7 mouse cellular contexts compared by ENCODE assay signal in the genomic region with DNA sequence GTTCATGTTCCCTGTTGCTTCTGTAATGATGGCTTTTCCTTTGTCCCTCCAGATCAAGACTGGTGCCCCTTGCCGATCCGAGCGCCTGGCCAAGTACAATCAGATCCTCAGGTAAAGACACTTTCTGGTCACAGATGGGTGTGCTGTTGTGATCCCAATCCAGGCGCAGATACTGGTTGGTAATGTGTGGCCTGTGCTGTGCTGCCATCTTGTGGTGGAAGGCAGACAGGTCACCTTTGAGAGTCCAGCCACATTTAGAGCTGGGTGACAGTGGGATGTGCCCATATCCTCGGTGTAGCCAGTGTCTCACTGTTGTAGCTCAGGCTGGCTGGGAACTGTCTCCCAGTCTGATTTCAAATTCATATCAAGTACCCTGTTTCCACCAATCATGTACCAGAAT. TPM values are rescaled to one million over a fixed set of nuclear protein-coding genes. Genes with fewer than 3 reads are reported as not detected.
A peak's percentile ranks its signal among the peaks of the same experiment; 100 is the strongest.
DNase-seq lines count a peak whose midpoint lies in the region; ATAC-seq and TF ChIP-seq lines count a peak whose summit lies in the region.

No protein-coding gene starts in this region.

- no peak overlapping the region for H3K4me2 ChIP-seq in embryonic facial prominence, embryonic 11.5 days (ENCODE audit: low read depth, low read length)

- H3K27ac ChIP-seq in ES-E14 (ENCODE audit: insufficient read depth, low read depth, low read length, poor library complexity, severe bottlenecking): no peak overlapping the region
- no peak overlapping the region for H3K27ac ChIP-seq in embryonic facial prominence, embryonic 11.5 days (replicated peaks; ENCODE audit: low read depth, low read length)
- no peak overlapping the region for H3K27ac ChIP-seq in hindbrain, embryonic 10.5 days

- H3K4me1 ChIP-seq in ES-E14 (ENCODE audit: control insufficient read depth in 2 of 2, insufficient read depth in 2 of 2, low read length in 2 of 2, poor library complexity in 1 of 2): peaks cover 2 to 7% of the 10 kb centered on the region in 2 experiments; a peak in 1 of 4 replicates
- no peaks in the 10 kb centered on the region for H3K4me1 ChIP-seq in embryonic facial prominence, embryonic 11.5 days (ENCODE audit: control insufficient read depth, insufficient read depth, low read length)
- peaks cover 12% of the 10 kb centered on the region for H3K4me1 ChIP-seq in hindbrain, embryonic 10.5 days (replicated peaks)

- in situ Hi-C loops in ES-E14 (cut with MboI; ENCODE audit: low sequenced_read_pairs in 2 of 2, unreplicated experiment in 2 of 2): no loop called here

- ATAC-seq in embryonic facial prominence, embryonic 11.5 days (replicated peaks; ENCODE audit: insufficient number of reproducible peaks, low FRiP score, low TSS enrichment, low read depth): no peak

- no peaks in the 10 kb centered on the region for H3K9me3 ChIP-seq in ES-E14 (ENCODE audit: control insufficient read depth, insufficient read depth, low read depth, low read length)
- no peaks in the 10 kb centered on the region for H3K9me3 ChIP-seq in embryonic facial prominence, embryonic 11.5 days (replicated peaks; ENCODE audit: control insufficient read depth, low read length)
- H3K9me3 ChIP-seq in hindbrain, embryonic 10.5 days: no peaks in the 10 kb centered on the region

- no peak overlapping the region for H3K4me3 ChIP-seq in ES-E14 (ENCODE audit: insufficient read depth in 1 of 2, low read depth in 1 of 2, low read length in 2 of 2, poor library complexity in 1 of 2, severe bottlenecking in 1 of 2)
- H3K4me3 ChIP-seq in embryonic facial prominence, embryonic 11.5 days (ENCODE audit: low read depth, low read length): no peak overlapping the region
- no peak overlapping the region for H3K4me3 ChIP-seq in hindbrain, embryonic 10.5 days

- DNase-seq in ES-E14 (ENCODE audit: low read depth, low spot score): no peak
- DNase-seq in adrenal gland, adult 2 months: peak; percentile 72
- DNase-seq in embryonic facial prominence, embryonic 11.5 days (ENCODE audit: low spot score): peak; percentile 73
- peak; percentile 70 for DNase-seq in hindbrain, embryonic 10.5 days (ENCODE audit: low spot score)
- DNase-seq in layer of hippocampus, postnatal 25 days (ENCODE audit: extremely low spot score in 1 of 2, low spot score in 1 of 2): peak; percentile 47 to 72
- DNase-seq in lung, postnatal 4 days: peak; percentile 63 to 78
- peak; percentile 69 for DNase-seq in right cerebral cortex, postnatal 14 days

- WGBS in embryonic facial prominence, embryonic 11.5 days: 67% methylated on average over 5 of the region's 5 CpGs
- 76% methylated on average over 5 of the region's 5 CpGs for WGBS in hindbrain, embryonic 10.5 days

- H3K36me3 ChIP-seq in ES-E14 (ENCODE audit: control insufficient read depth, insufficient read depth, low read length, poor library complexity, severe bottlenecking): peaks cover 58% of the 10 kb centered on the region
- H3K36me3 ChIP-seq in embryonic facial prominence, embryonic 11.5 days (replicated peaks; ENCODE audit: control insufficient read depth, insufficient read depth, low read depth, low read length): peaks cover 26% of the 10 kb centered on the region
- H3K36me3 ChIP-seq in hindbrain, embryonic 10.5 days: peaks cover 98% of the 10 kb centered on the region

- no peaks in the 10 kb centered on the region for H3K27me3 ChIP-seq in embryonic facial prominence, embryonic 11.5 days (ENCODE audit: control insufficient read depth, insufficient read depth, low read length)
- H3K27me3 ChIP-seq in hindbrain, embryonic 10.5 days (ENCODE audit: insufficient read depth, poor library complexity, severe bottlenecking): no peaks in the 10 kb centered on the region

- no peak overlapping the region for H3K9ac ChIP-seq in ES-E14 (ENCODE audit: insufficient read depth, low read depth, low read length, poor library complexity, severe bottlenecking)
- no peak overlapping the region for H3K9ac ChIP-seq in embryonic facial prominence, embryonic 11.5 days (replicated peaks; ENCODE audit: low read length)

TF ChIP-seq in ES-E14, 5 proteins besides CTCF, POLR2A, EP300 and RAD21:
- TF ChIP-seq ZC3H11A (IDR thresholded peaks at IDR 0.05; ENCODE audit: borderline replicate concordance, low read depth, low read length) (peak; percentile 58; the same call in 1 of the 2 replicates), MAFK (IDR thresholded peaks at IDR 0.05; ENCODE audit: insufficient read depth, low read depth, low read length) (no peak)

RNA-seq across cellular contexts. Expression of a gene that starts 11.5 kb away (rescaled TPM):
- 824 and 994 TPM in 2 replicates for total RNA-seq in ES-E14 (2012; rRNA removed)
- total RNA-seq in adrenal gland, adult 2 months (2021): 100 to 1,000 TPM; 381 to 501 TPM
- polyA plus RNA-seq in adrenal gland, adult 2 months (2012; rRNA removed): 425 and 428 TPM in 2 replicates
- polyA plus RNA-seq in embryonic facial prominence, embryonic 11.5 days (2014; fragmentation: Nextera tagmentation; extraction: Ambion mirVana): 1,873 and 2,043 TPM in 2 replicates
- polyA plus RNA-seq in hindbrain, embryonic 10.5 days (2016; fragmentation: Nextera tagmentation; extraction: Ambion mirVana): 2,517 and 3,327 TPM in 2 replicates
- 100 to 1,000 TPM; 401 to 447 TPM for total RNA-seq in layer of hippocampus, postnatal 25 days (2021)

RNA-seq across cellular contexts. Expression of a gene that starts 33.4 kb away (rescaled TPM):
- total RNA-seq in ES-E14 (2012; rRNA removed): 21.7 and 24.8 TPM in 2 replicates
- total RNA-seq in adrenal gland, adult 2 months (2021): 100 to 1,000 TPM; 104 to 105 TPM
- polyA plus RNA-seq in adrenal gland, adult 2 months (2012; rRNA removed): 81.0 and 112 TPM in 2 replicates
- 22.9 and 28.7 TPM in 2 replicates for polyA plus RNA-seq in embryonic facial prominence, embryonic 11.5 days (2014; fragmentation: Nextera tagmentation; extraction: Ambion mirVana)
- 29.4 and 40.4 TPM in 2 replicates for polyA plus RNA-seq in hindbrain, embryonic 10.5 days (2016; fragmentation: Nextera tagmentation; extraction: Ambion mirVana)
- total RNA-seq in layer of hippocampus, postnatal 25 days (2021): 100 to 1,000 TPM; 106 to 134 TPM

RNA-seq across cellular contexts. Expression of a gene that starts 46.9 kb away (rescaled TPM):
- 0.18 and 0.21 TPM in 2 replicates for total RNA-seq in ES-E14 (2012; rRNA removed)
- 1 to 10 TPM in 1 of 2 experiments, under 1 TPM in 1; 0.31 to 2.5 TPM for total RNA-seq in adrenal gland, adult 2 months (2021)
- not detected in 2 replicates for polyA plus RNA-seq in adrenal gland, adult 2 months (2012; rRNA removed)
- 0.18 TPM in 1 of 2 replicates, not detected in the other for polyA plus RNA-seq in embryonic facial prominence, embryonic 11.5 days (2014; fragmentation: Nextera tagmentation; extraction: Ambion mirVana)
- polyA plus RNA-seq in hindbrain, embryonic 10.5 days (2016; fragmentation: Nextera tagmentation; extraction: Ambion mirVana): 0.14 TPM in 1 of 2 replicates, not detected in the other
- total RNA-seq in layer of hippocampus, postnatal 25 days (2021): not detected
